Mouse (Mus musculus) kidney, postnatal 10 days (tissue): ENCODE data around the gene Fitm1.

Experiments used
- DNase-seq: peaks from one replicate; pipeline ENCODE4 v3.0.0; 2021; ENCODE audit warnings: mixed read lengths

Fitm1 gene

GRCm38 (mm10) chr14:55570588-55570987 is 4.8 kb upstream of the Fitm1 start:
- DNase-seq, result no peak

GRCm38 (mm10) chr14:55571760-55572159 is 3.7 kb upstream of the Fitm1 start:
- no peak for DNase-seq

GRCm38 (mm10) chr14:55575711-55576110 is 294 bp downstream of the Fitm1 start:
- DNase-seq, result peak; percentile 47

GRCm38 (mm10) chr14:55576376-55576775 is 959 bp downstream of the Fitm1 start:
- peak; percentile 48 for DNase-seq

GRCm38 (mm10) chr14:55577871-55578667 is 2.7 kb downstream of the Fitm1 start, which contains the start of gene Psme1:
Psme1 (plus strand) TSS chr14:55578123.
- peak; percentile 90 for DNase-seq

GRCm38 (mm10) chr14:55578668-55579269 is 3.4 kb downstream of the Fitm1 start:
- DNase-seq, result peak; percentile 84

GRCm38 (mm10) chr14:55579511-55580496 is 4.4 kb downstream of the Fitm1 start:
- DNase-seq, result no peak

GRCm38 (mm10) chr14:55580731-55581130 is 5.3 kb downstream of the Fitm1 start:
- no peak for DNase-seq

GRCm38 (mm10) chr14:55581981-55582681 is 6.7 kb downstream of the Fitm1 start:
- no peak for DNase-seq

- no peak for DNase-seq
Observed at GRCm38 (mm10) chr14:55584303-55584701, 8.9 kb downstream of the Fitm1 start.

- peak; percentile 80 for DNase-seq
Observed at GRCm38 (mm10) chr14:55584702-55585565, 9.5 kb downstream of the Fitm1 start, which contains the start of gene Emc9. Emc9 (minus strand) TSS chr14:55585302.

GRCm38 (mm10) chr14:55585566-55585960 is 10.1 kb downstream of the Fitm1 start:
- DNase-seq, result no peak

- DNase-seq, result no peak
Observed at GRCm38 (mm10) chr14:55586149-55586548, 10.7 kb downstream of the Fitm1 start.

- DNase-seq, result no peak
Observed at GRCm38 (mm10) chr14:55589271-55589670, 13.9 kb downstream of the Fitm1 start.

- DNase-seq, result no peak
Observed at GRCm38 (mm10) chr14:55589771-55590448, 14.5 kb downstream of the Fitm1 start.

GRCm38 (mm10) chr14:55590748-55591330 is 15.4 kb downstream of the Fitm1 start, which contains the start of gene Psme2:
Psme2 (minus strand) TSS chr14:55591113.
- peak; percentile 96 for DNase-seq

GRCm38 (mm10) chr14:55591331-55591891 is 16.0 kb downstream of the Fitm1 start, which contains the start of gene Rnf31:
Rnf31 (plus strand) TSS chr14:55591708.
- DNase-seq, result peak; percentile 96

- peak; percentile 46 for DNase-seq
Observed at GRCm38 (mm10) chr14:55592226-55592625, 16.8 kb downstream of the Fitm1 start.

- DNase-seq, result peak; percentile 65
Observed at GRCm38 (mm10) chr14:55596036-55596690, 20.7 kb downstream of the Fitm1 start.
